Mouse (Mus musculus): ENCODE measurements at regions not wholly inside any gene's neighbourhood (a gene's known extent, or its start where the extent isn't known, plus 50 kb on each side); places are given as distances from the start of the nearest gene placed in this dataset.

DNA sequence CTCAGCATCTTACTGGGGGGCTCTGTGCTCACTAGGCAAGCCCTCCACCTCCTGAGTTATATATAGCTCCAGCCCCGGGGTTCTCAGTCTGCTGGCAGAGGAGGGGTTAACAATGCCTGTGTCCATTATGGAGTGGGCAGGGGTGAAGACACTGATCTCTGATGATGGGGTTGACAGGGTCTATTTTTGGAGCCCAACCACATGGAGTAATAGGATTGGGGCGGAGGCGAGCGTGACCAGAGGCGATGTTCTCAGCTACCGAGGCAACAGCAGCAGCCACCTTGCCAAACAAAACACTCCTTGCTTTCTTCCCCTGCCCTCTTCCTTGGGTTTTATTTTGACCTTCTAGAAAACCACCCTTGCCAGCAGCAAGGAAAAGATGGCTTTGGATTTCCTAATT is 141.1 kb upstream of the Gli2 start:
- DNase-seq (ENCODE audit: low read depth, low spot score), result no peak

DNA sequence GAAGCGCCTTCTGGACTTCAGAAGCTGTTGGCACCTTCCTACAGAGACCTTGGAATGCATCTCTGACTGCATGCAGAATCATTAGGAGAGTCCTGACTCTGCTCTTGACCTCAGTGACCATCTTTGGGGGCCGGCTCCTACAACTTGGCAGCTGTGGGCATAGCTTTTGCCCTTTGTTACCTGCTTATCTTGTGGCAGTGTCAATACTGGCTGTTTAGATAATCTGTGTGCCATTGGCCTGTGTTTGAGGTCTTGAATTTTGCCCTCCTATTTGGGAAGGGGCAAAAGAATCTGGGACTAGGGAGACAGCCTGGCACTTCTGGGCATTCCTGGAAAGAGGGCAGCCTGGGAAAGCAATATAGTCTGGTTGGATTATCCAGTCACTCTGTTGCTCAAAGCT is 137.8 kb upstream of the Gli2 start:
- DNase-seq (ENCODE audit: low read depth, low spot score), result no peak

DNA sequence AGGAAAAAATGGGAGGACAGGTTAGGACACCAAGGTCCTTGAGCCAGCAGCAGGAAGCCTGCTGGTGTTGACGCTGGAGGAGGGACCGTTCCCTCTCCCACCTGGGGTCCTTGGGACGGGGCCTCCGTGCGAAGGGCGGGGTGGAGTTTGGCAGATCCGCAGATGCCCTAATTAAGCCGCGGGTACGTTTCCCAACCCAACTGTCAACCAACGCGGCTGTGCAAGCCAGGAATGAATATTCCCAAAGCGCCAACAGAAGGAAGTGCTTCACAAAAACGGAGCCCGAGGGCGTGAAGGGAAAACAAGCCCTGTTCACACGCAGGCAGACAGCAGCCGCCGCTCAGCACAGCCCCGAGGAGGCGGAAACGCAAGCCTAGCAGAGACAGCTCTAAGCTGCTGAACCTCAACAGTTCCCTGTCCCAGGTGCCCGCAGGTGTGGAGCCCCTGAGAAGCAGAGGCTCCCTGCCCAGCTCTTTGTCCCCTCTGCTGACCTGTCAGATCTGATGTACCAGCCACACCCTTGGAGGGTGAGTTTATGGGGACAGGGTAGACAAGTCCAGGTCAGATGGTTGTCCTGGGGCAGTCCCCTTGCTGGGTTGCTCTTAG is 136.1 kb upstream of the Gli2 start:
- DNase-seq (ENCODE audit: low read depth, low spot score), result no peak

DNA sequence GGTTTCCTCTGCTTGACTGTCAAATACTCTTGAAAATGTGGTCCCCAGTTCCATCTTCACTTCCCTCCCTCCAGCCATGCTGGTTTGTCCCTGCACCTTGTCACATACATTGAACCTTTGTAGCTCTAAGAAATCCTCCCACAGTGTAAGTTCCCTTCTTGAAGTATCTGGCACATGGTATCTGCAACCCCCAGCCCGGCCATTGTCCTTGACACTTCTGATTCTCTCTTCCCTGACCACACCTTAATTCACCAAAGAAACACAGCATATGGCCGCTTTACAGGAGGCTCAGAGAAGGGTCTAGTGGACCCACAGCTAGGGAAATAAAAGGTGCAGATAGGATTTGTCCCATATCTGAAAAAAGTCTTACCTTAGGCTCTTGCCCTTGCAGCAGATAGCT is 133.9 kb upstream of the Gli2 start:
- no peak for DNase-seq (ENCODE audit: low read depth, low spot score)

DNA sequence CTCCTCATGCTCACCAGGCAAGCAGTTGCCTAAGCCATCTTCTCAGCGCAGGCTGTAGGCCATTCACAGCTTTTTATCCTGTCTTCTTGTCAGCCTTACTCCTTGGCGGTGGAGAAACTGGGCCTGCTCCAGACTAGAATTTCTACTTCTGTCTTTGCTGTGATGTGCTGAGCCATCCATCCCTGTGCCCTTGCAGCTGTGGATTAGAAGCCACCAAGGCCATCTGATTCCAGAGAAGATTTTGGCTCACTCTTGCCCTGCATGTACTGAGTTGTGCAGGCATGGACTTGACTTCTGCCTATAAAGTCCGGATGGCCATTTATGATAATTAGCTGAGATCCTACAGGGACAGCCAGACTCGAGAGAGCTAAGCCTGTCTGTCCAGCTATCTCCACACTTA is 133.4 kb upstream of the Gli2 start:
- no peak for DNase-seq (ENCODE audit: low read depth, low spot score)

DNA sequence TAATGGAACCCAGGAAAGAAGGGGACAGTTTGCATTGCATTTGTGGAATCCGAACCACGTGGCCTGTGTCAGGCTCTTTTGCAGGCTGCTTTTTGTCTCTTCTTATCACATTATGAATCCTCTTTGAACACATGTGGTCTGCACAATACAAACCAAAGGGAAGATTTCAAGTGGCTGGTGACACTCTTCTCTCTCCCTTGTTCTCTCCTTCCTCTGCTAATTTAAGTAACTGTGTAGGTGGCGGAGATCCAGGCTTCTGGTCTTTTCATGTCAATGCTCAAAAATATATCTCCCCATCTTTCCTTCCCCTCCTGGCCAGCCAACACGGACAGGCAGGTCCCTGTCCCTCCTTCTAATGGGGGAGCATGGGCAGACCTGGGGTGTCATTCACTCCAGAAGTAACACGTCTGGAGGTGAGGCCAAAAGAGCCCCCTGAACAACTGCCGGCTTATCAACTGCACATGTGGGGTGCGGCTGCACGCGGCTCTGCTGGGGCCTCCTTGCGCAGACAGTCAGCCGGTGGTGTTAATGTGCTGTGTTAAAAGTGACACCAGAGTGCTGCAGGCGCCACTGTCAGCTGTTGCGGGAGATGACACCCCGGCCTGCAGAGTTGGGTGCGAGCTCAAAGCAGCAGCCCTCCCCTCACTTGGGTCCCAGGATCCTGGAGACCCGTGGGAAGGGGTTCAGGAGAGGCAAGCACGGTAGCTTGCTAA is 130.3 kb upstream of the Gli2 start:
- DNase-seq (ENCODE audit: low read depth, low spot score), result no peak

DNA sequence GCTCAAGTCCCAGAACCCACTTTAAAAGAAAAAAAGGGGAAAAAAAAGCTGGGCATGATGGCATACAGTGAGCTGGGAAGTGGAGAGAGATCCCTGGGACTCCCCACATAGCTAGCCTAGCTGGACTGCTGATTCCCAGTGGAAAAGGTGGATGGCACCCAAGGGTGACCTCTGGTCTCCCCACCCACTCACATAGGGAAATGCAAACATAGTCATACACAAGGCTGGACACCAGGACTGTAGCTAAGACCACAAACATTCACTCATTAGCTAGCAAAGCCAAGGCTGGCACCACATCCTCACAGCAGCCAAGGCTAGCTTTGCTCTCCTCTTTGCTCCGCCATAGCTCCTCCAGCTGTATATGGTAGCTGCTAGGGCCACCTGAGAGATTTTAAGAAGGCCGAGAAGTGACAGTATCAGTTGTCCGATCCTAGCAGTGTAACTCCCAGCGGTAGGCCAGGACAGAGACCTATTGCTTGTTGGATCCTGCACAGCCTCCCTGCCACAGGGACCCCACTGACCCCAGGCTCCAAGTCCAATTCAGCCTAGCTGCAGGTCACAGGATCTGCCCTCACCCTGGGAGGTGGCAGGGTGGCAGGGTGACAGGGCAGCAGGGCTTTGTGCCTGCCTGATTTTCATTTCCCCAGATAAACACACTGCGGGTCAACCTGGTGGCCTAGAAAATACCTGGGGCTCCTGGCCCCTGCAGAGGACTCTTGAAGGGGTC is 119.8 kb upstream of the Gli2 start:
- no peak for DNase-seq (ENCODE audit: low read depth, low spot score)

DNA sequence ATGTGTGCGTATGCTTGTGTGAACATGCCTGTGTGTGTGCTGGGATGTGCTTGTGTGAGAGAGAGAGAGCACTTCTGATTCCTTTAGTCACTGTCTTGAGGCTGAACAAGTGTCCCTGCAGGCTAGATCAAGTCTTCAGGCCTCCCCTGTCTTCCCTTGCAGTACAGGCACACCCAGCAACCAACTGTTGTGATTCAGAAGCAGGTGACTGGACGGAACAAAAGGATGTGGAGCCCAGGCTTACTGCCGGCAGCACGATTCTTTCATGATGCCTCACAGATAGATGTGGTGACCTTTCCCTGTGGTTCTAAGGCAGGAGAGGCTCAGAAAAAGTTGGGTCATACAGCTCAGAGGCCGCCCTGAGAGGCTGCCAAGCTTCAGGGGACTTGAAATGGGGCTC is 114.0 kb upstream of the Gli2 start:
- no peak for DNase-seq (ENCODE audit: low read depth, low spot score)

DNA sequence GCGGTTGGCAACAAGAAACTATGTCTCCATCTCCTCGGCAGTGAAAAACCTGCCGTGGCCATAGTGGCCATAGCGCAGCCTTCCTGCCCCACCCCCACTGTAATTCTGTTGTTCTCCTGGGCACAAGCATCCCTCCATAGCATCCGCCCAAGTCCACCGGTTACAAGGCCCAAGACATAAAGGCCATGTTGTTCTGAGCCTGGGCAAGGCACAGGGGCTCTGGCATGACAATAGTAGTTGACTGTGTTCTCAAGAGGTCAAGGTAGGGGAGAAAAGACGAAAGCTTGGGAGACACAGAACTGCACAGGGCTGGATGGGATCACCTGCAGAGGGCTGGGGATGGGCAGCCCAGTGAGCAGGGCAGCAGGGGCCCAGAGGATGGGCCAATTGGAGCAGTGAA is 112.9 kb upstream of the Gli2 start:
- no peak for DNase-seq (ENCODE audit: low read depth, low spot score)

DNA sequence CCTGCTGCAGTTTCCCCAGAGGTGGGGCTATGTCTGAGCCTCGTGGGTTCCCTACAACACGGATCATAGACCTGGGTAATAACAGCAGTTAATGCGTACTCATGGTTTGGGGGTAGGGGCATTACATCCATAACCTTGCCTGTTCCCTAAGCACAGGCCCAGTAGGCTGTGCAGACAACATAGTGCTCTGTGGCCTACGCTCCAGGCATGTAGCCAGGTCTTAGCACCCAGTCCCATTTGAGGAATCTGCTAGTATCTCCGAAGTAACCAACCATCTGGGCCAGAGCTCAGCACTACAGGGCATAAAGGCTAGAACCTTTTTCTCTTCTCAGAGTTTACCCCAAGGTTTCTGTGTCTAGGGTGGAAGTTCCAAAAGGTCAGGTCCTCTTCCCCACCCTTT is 111.4 kb upstream of the Gli2 start:
- no peak for DNase-seq (ENCODE audit: low read depth, low spot score)

DNA sequence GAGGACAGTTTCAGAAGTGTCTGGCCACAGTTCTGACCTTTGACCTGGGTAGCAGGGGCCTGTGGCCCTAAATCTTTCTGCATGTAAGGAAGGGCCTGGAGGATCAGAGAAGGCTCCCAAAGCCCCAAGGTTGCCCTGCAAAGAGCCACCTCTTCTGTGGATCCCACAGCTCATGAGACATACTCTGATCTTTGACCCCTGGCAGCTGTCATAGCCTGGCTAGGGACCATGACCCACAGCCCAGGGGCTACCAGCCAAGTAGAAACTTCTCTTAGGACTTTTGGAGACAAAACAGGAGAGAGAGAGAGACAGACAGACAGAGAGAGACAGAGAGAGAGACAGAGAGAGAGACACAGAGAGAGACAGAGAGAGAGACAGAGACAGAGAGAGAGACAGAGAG is 110.4 kb upstream of the Gli2 start:
- DNase-seq (ENCODE audit: low read depth, low spot score), result no peak

DNA sequence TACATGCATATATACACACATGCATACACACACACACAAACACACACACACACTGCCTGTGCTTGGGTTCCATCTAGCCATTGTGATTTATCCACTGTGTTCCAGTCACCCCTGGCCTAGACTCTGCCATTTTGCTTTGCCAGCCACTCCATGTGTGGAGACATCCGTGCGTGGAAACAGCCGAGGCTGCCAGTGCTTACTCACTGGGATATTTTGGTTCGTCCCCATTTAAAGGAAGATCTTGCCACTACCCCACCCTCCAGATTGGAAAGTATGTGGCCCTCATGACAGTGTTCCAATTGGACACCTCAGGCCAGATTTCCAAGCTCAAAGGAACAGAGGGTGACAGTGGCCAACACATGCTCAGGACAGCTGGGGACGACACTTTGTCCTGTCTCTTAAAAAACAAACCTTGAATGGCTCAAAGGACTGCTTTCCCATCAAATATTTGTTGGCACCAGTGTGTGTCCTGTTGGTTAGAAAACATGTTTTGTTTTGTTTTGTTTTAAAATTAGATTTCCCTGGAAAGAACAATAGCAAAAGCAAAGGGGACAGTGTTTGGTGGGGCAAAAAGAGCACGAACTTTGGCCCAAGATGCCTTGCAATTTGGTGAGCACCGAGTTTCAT is 109.8 kb upstream of the Gli2 start:
- DNase-seq (ENCODE audit: low read depth, low spot score), result peak; percentile 14

DNA sequence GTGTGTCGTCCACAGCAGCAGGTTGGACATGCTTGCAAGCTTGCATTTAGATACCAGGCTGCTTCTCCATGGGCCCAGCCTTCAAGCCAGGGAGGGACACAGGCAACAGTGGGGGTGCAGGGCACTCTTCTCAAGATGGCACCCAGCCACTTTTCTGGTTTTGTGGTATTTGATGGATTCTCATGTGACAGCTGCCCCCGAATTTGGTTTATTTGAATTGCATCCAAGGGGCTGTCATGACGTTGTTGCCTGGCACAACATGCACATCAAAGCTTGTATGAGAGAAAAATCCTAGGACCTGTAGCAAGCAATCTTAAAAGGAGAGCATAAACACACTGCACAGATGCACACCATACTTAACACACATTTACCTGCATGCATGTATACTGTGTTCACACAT is 108.3 kb upstream of the Gli2 start:
- no peak for DNase-seq (ENCODE audit: low read depth, low spot score)

DNA sequence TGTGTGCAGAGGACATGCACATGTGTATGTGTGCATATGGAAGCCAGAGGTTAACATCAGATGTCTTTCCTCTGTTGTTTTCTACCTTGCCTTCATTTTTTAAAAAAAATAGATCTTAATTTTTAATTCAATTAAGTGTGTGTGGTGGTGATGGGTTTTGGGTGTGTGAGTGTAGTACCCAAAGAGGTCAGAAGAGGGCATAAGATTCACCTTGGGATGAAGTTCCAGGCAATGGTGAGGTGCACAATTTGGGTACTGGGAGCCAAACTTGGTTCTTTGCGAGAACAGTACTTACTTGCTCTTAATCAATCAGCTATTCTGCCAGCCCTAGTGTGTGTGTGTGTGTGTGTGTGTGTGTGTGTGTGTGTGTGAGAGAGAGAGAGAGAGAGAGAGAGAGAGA is 106.9 kb upstream of the Gli2 start:
- DNase-seq (ENCODE audit: low read depth, low spot score), result no peak

DNA sequence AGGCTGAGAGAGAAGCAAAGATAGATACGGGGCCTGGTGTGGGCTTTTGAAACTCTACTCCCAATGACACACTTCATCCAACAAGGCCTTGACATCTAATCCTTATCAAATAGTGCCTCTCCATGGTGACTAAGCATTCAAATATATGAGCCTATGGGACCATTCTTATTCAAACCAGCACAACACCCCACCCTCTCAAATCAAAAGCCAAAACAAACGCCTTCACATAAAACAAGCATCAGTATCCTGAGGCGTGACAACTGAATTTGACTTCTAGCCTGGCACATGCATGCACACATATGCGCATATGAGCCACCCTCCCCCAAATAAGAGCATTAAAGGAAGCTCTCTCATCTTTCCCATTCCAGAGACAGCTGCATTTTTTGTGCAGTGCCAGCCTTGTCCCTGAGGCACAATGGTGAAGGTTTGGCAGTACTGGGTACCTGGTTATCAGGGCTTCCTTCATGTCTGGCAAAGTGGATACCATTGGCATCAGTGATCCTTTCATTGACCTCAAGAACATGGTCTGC is 103.8 kb upstream of the Gli2 start:
- DNase-seq (ENCODE audit: low read depth, low spot score), result no peak

DNA sequence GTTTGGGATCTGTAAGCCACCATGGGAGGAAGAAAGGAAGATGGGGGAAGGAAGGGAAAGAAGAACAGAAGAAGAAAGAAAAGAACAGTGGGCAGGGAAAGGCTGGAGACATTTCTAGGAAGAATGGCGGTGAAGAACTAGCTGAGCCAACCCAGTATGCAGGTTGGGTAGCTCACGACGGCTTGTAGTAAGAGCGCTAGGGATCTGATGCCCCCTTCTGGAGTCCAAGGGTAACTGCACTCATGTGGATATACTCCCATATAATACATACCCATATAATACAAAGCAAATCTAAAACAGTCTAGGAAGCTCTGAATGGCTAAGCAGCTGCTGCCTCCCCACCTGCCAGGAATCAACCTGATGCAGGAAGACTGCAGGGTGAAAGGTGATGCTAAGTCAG is 100.2 kb upstream of the Gli2 start:
- DNase-seq (ENCODE audit: low read depth, low spot score), result no peak

DNA sequence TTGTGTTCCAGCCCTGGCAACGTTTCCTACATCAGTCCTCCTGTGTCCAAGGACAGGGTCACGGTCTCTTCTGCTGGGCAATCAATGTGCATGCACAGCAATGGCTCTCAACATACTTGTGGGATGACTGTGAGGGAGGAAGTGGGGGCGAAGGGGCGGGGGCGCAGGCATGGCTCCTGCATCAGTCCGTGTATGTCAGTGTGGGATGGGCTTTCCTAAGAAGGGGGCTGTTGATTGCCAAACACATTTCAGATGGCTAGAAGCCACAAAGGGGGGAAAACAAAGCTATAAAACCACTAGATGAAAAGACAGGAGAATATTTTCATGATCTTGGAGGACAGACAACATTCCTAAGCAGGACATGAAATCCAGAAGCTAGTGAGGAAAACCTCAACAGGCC is 99.4 kb upstream of the Gli2 start:
- DNase-seq (ENCODE audit: low read depth, low spot score), result peak; percentile 42

DNA sequence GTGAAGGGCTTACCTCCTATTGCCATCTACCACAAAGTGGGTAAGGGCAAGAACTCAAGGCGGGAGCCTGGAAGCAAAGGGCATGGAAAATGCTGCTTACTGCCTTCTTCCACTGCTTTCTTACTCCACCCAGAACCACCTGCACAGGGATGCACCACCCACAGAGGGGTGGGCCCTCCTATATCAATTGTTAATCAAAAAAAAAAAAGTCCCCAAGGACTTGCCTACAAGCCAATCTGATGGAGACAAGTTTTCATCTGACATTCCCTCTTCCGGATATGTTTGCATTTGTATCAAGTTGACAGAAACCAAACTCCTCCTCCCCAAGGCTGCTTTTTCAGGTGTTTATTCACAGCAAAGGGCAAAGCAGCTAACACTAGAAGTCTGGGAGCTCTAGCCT is 94.1 kb upstream of the Gli2 start:
- DNase-seq (ENCODE audit: low read depth, low spot score), result no peak

DNA sequence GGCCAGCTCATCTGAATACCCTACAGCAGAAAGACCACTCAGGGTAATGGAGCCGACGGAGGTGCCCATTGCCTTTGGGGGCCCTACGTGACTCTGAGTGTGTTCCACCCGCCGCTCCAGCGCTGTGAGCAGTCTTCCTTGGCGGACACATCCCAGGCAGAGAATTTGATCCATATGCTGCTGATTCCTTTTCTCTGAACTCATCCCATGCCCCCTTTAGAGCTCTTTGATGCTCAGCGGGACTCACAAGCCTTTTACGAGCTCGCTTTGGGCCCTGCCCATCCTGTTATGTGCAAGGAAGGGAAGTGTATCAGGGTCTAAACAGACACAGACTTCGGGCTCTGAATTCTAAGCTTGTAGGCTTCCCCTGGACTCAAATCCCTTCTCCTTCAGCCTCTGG is 90.4 kb upstream of the Gli2 start:
- DNase-seq (ENCODE audit: low read depth, low spot score), result no peak

DNA sequence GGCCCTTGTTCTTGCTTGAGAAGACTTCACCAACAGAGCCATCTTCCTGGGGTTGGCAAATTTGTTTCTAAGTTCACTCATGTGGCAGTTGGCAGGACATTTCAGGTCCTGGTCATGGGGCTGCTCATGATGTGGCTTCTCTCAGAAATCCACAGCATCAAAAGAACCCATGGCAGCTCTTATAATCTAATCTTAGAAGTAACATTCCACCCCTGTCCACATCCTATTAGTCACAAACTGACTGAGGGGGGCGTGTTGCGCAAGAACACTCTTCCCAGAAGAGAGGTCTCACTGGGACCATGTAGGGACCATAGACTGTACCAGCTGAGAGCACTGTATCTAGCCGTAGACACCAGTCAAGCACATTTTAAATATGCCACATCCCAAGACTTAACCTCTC is 75.6 kb upstream of the Gli2 start:
- no peak for DNase-seq (ENCODE audit: low read depth, low spot score)

DNA sequence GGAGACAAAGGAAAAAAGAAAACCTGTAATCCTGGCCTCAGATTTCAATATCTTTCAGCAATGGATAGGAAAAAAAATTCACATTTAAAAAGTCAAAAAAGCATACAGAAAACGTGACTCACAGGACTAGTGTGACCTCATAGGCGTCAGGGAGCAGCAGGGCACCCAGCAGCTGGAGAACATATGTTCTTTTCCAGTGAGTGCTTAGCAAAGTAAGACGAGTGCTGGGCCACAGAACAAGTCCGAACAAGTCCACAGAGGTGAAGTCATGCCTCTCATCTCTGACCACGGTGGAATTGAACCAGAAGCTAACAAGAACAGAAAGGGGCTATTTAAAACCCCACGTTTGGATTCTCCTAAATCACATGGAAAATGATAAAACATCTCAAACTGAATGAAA is 72.1 kb upstream of the Gli2 start:
- no peak for DNase-seq (ENCODE audit: low read depth, low spot score)

DNA sequence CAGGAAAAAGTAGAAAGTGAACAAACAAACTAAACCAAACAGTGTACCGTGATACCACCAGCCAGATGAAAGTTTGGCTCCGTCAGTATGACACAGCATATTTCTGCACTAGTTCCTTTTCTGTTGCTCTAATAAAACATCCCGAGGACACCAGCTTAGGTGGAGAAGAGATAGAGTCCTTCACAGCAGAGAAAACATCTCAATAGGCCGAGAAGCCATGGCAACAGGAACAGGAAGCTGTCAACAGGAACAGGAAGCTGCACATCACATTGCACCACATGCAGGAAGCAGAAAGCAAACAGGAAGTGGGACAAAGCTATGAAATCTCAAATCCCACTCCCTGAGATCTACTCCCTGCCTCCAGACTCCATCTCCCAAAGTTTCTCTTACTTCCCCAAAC is 71.4 kb upstream of the Gli2 start:
- no peak for DNase-seq (ENCODE audit: low read depth, low spot score)

DNA sequence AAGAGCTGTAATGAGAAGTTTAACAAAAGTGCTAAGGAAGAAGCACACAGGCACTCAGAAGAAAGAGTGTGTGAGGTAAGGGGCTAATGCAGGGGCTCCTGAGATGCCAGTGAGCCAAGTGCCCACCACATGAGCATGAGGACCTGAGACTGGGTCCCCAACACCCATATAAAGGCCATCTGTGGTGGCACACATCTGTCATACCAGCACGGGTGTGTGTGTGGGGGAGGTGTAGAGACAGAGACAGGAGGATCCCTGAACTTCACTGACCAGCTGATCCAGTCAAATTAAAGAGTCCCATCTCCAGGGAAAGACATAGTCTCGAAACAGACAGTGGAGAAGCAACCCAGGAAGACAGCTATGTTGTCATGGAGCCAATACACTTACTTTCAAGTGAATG is 70.6 kb upstream of the Gli2 start:
- no peak for DNase-seq (ENCODE audit: low read depth, low spot score)

Data from skeletal muscle tissue, adult 2 months (tissue).